ENCODE assay signal across 20 mouse cellular contexts in genomic region chrX:94047381-94047780, GRCm38 (mm10).
DNase-seq lines count a peak whose midpoint lies in the region; ATAC-seq and TF ChIP-seq lines count a peak whose summit lies in the region.
"Had no signal": no experiment of that assay in that cellular context is flagged by ENCODE, and none has a peak within 500 bp of the region (broad histone marks: within the 10 kb centered on the region; RNA-seq: fewer than 3 reads in every experiment).

No protein-coding gene starts in this region.

- 79% methylated on average over 5 of the region's 5 CpGs for WGBS in kidney, embryonic 16.5 days
- WGBS in liver, adult 2 months, result 65% methylated on average over 5 of the region's 5 CpGs
- 84% methylated on average over 5 of the region's 5 CpGs for WGBS in liver, postnatal 0 days (ENCODE audit: insufficient replicate concordance)
- 71% methylated on average over 5 of the region's 5 CpGs for WGBS in stomach, postnatal 0 days

- no peak overlapping the region for H3K27ac ChIP-seq in kidney, embryonic 16.5 days (ENCODE audit: low read length)
- H3K27ac ChIP-seq in liver, adult 2 months (replicated peaks; ENCODE audit: insufficient read depth, low read depth, low read length), result no peak overlapping the region
- H3K27ac ChIP-seq in liver, postnatal 0 days (ENCODE audit: low read depth), result no peak overlapping the region
- no peak overlapping the region for H3K27ac ChIP-seq in stomach, postnatal 0 days (replicated peaks)
- H3K27ac ChIP-seq: embryonic facial prominence, embryonic 13.5 days; forebrain, embryonic 15.5 days; heart, embryonic 15.5 days; hindbrain, embryonic 10.5 days; hindbrain, embryonic 13.5 days had no signal

- no peaks in the 10 kb centered on the region for H3K79me2 ChIP-seq in liver, adult 2 months (ENCODE audit: control insufficient read depth, insufficient read depth, low read length)

- peak; percentile 32 for DNase-seq in kidney, adult 11 months
- no peak for DNase-seq in kidney, postnatal 14 days
- DNase-seq in kidney, adult 8-10 months, result peak; percentile 6 to 12
- peak; percentile 6 for DNase-seq in liver, adult 2 months (ENCODE audit: extremely low read depth, low read depth, low spot score)
- no peak for DNase-seq in liver, postnatal 0 days
- DNase-seq in kidney, postnatal 36 days, result peak; percentile 15 to 51
- no peak for DNase-seq in stomach, postnatal 0 days (ENCODE audit: low spot score)
- DNase-seq: B cell, adult 2 months; cerebellum, adult 11 months; cerebellum, adult 9-11 months had no signal

- TF ChIP-seq EP300 in liver, postnatal 0 days (IDR thresholded peaks at IDR 0.05; ENCODE audit: low read depth), result no peak
- TF ChIP-seq EP300 in stomach, postnatal 0 days (optimal IDR thresholded peaks at IDR 0.05), result no peak

- no peak overlapping the region for H3K9ac ChIP-seq in kidney, embryonic 16.5 days (replicated peaks; ENCODE audit: low read length)
- H3K9ac ChIP-seq in liver, adult 2 months (ENCODE audit: low read depth, low read length), result no peak overlapping the region
- H3K9ac ChIP-seq in liver, postnatal 0 days (replicated peaks), result no peak overlapping the region
- no peak overlapping the region for H3K9ac ChIP-seq in stomach, postnatal 0 days (ENCODE audit: low read length)
- H3K9ac ChIP-seq: embryonic facial prominence, embryonic 13.5 days; forebrain, embryonic 15.5 days; heart, embryonic 12.5 days; heart, embryonic 15.5 days; hindbrain, embryonic 13.5 days had no signal

- no peak for TF ChIP-seq POLR2A in liver, adult 2 months (IDR thresholded peaks at IDR 0.05; ENCODE audit: extremely low read depth, insufficient read depth, low read length)

- H3K36me3 ChIP-seq in kidney, embryonic 16.5 days (ENCODE audit: insufficient read depth, low read length), result no peaks in the 10 kb centered on the region
- H3K36me3 ChIP-seq in liver, adult 2 months (ENCODE audit: control insufficient read depth, insufficient read depth, low read length), result no peaks in the 10 kb centered on the region
- no peaks in the 10 kb centered on the region for H3K36me3 ChIP-seq in liver, postnatal 0 days (replicated peaks; ENCODE audit: insufficient read depth, low read length)
- H3K36me3 ChIP-seq in stomach, postnatal 0 days (ENCODE audit: control insufficient read depth, insufficient read depth, low read length), result no peaks in the 10 kb centered on the region
- H3K36me3 ChIP-seq: embryonic facial prominence, embryonic 13.5 days; forebrain, embryonic 15.5 days; G1E; heart, embryonic 12.5 days; heart, embryonic 15.5 days; hindbrain, embryonic 10.5 days; hindbrain, embryonic 13.5 days had no signal

- no peak overlapping the region for H3K4me3 ChIP-seq in kidney, embryonic 16.5 days (ENCODE audit: low read length)
- no peak overlapping the region for H3K4me3 ChIP-seq in liver, adult 2 months (ENCODE audit: insufficient read depth, low read depth, low read length)
- H3K4me3 ChIP-seq in liver, postnatal 0 days (ENCODE audit: low read depth, low read length), result no peak overlapping the region
- H3K4me3 ChIP-seq in stomach, postnatal 0 days (ENCODE audit: low read depth, low read length), result no peak overlapping the region
- H3K4me3 ChIP-seq: embryonic facial prominence, embryonic 13.5 days; forebrain, embryonic 15.5 days; heart, embryonic 12.5 days; heart, embryonic 15.5 days; hindbrain, embryonic 10.5 days; hindbrain, embryonic 13.5 days had no signal

- TF ChIP-seq CTCF in liver, adult 2 months (IDR thresholded peaks at IDR 0.05; ENCODE audit: low read depth, low read length), result no peak
- TF ChIP-seq CTCF in liver, postnatal 0 days (IDR thresholded peaks at IDR 0.05; ENCODE audit: low read depth), result no peak
- TF ChIP-seq CTCF in stomach, postnatal 0 days (IDR thresholded peaks at IDR 0.05; ENCODE audit: low read depth), result no peak

- no peak overlapping the region for H3K4me2 ChIP-seq in kidney, embryonic 16.5 days (replicated peaks; ENCODE audit: low read depth, low read length)
- no peak overlapping the region for H3K4me2 ChIP-seq in liver, postnatal 0 days (ENCODE audit: low read depth, low read length)
- H3K4me2 ChIP-seq in stomach, postnatal 0 days (replicated peaks; ENCODE audit: low read depth), result no peak overlapping the region
- H3K4me2 ChIP-seq: embryonic facial prominence, embryonic 13.5 days; forebrain, embryonic 15.5 days; heart, embryonic 12.5 days; heart, embryonic 15.5 days; hindbrain, embryonic 13.5 days had no signal

- H3K4me1 ChIP-seq in kidney, embryonic 16.5 days (ENCODE audit: insufficient read depth, low read length), result no peaks in the 10 kb centered on the region
- H3K4me1 ChIP-seq in liver, adult 2 months (ENCODE audit: control insufficient read depth, insufficient read depth, low read length), result no peaks in the 10 kb centered on the region
- no peaks in the 10 kb centered on the region for H3K4me1 ChIP-seq in liver, postnatal 0 days (ENCODE audit: insufficient read depth)
- no peaks in the 10 kb centered on the region for H3K4me1 ChIP-seq in stomach, postnatal 0 days (replicated peaks; ENCODE audit: control insufficient read depth, insufficient read depth)
- H3K4me1 ChIP-seq: embryonic facial prominence, embryonic 13.5 days; heart, embryonic 12.5 days; hindbrain, embryonic 10.5 days; hindbrain, embryonic 13.5 days had no signal

- peaks cover 10% of the 10 kb centered on the region; the same call in 1 of the 2 replicates for H3K27me3 ChIP-seq in kidney, embryonic 16.5 days (ENCODE audit: insufficient read depth, low read length)
- H3K27me3 ChIP-seq in liver, adult 2 months (ENCODE audit: control insufficient read depth, insufficient read depth, low read length), result no peaks in the 10 kb centered on the region
- 0 out of 2 replicates have a peak, but pooled peaks cover 3% of the 10 kb centered on the region for H3K27me3 ChIP-seq in liver, postnatal 0 days (ENCODE audit: insufficient read depth, low read length)
- H3K27me3 ChIP-seq in stomach, postnatal 0 days (ENCODE audit: control insufficient read depth, insufficient read depth, low read length), result no peaks in the 10 kb centered on the region
- H3K27me3 ChIP-seq: CH12.LX; forebrain, embryonic 15.5 days; heart, embryonic 15.5 days had no signal

- H3K9me3 ChIP-seq in kidney, embryonic 16.5 days (ENCODE audit: low read length), result no peaks in the 10 kb centered on the region
- H3K9me3 ChIP-seq in liver, postnatal 0 days (ENCODE audit: low read length), result no peaks in the 10 kb centered on the region
- H3K9me3 ChIP-seq in stomach, postnatal 0 days (ENCODE audit: control insufficient read depth, low read length), result no peaks in the 10 kb centered on the region
- H3K9me3 ChIP-seq: embryonic facial prominence, embryonic 13.5 days; forebrain, embryonic 15.5 days; G1E; heart, embryonic 12.5 days; heart, embryonic 15.5 days; hindbrain, embryonic 10.5 days; hindbrain, embryonic 13.5 days had no signal

- ATAC-seq in kidney, embryonic 16.5 days (ENCODE audit: low FRiP score, low TSS enrichment), result no peak
- ATAC-seq in liver, postnatal 0 days, result no peak
- ATAC-seq in stomach, postnatal 0 days (ENCODE audit: low FRiP score, low TSS enrichment), result no peak
- ATAC-seq: forebrain, embryonic 15.5 days; hindbrain, embryonic 16.5 days had no signal

Comparison
In these comparisons a context has a peak if more than half of its experiments do, and no peak if none do; other contexts are left out.
1. DNase-seq: peak in kidney, adult 11 months (single experiment), kidney, adult 8-10 months (2 of 2), liver, adult 2 months (single experiment) and kidney, postnatal 36 days (2 of 2); none in kidney, postnatal 14 days (single experiment), liver, postnatal 0 days (single experiment) and stomach, postnatal 0 days (single experiment).